Mouse (Mus musculus) testis, adult 2 months (tissue): ENCODE measurements at regions not wholly inside any gene's neighbourhood (a gene's known extent, or its start where the extent isn't known, plus 50 kb on each side); places are given as distances from the start of the nearest gene placed in this dataset.

ENCODE experiments used
- CTCF ChIP-seq: fragments of 200-500 bp; IDR thresholded peaks from 2 replicates; pipeline ENCODE4 v1.5.1; 2012; ENCODE audit warnings: low read depth, mild to moderate bottlenecking, inconsistent platforms, low read length, moderate library complexity; ENCODE audit not compliant: control insufficient read depth, insufficient read depth, insufficient replicate concordance
- POLR2A ChIP-seq: fragments of 200-500 bp; IDR thresholded peaks from 2 replicates; pipeline ENCODE4 v1.6.1; 2012; ENCODE audit warnings: low read depth, mild to moderate bottlenecking, inconsistent platforms, low read length, moderate library complexity; ENCODE audit not compliant: control insufficient read depth

- TF ChIP-seq CTCF (no peak), POLR2A (no peak)
These were observed 338.8 kb upstream of the Sall1 start for GRCm38 (mm10) chr8:89382538-89383380.
